Mouse (Mus musculus) embryonic facial prominence, embryonic 11.5 days (tissue): ENCODE measurements around the gene Tnrc6c. TPM values are rescaled to one million over a fixed set of nuclear protein-coding genes. Genes with fewer than 3 reads are reported as not detected.

ENCODE experiments used
- ATAC-seq: fragments of 200-750 bp; cut with Nextera tagmentation; replicated peaks from 2 replicates; pipeline ENCODE4 v1.8.0; 2017; ENCODE audit warnings: low read depth; ENCODE audit not compliant: insufficient number of reproducible peaks, low FRiP score, low TSS enrichment
- DNase-seq: peaks from one replicate; pipeline ENCODE4 v3.0.0-alpha.2; 2015; ENCODE audit warnings: low spot score
- H3K27ac ChIP-seq: fragments of 300-500 bp; sonication (generic); replicated peaks from 2 replicates; pipeline ENCODE4 v1.5.1; 2014; ENCODE audit warnings: mild to moderate bottlenecking, low read depth, low read length, control low read depth
- H3K27me3 ChIP-seq: fragments of 300-500 bp; sonication (generic); 2 replicates; pipeline ENCODE4 v1.6.1; 2014; ENCODE audit warnings: mild to moderate bottlenecking, low read length, moderate library complexity, mixed read lengths; ENCODE audit not compliant: control insufficient read depth, insufficient read depth
- H3K36me3 ChIP-seq: fragments of 300-500 bp; sonication (generic); replicated peaks from 2 replicates; pipeline ENCODE4 v1.6.1; 2014; ENCODE audit warnings: low read depth, mild to moderate bottlenecking, low read length, moderate library complexity, mixed read lengths; ENCODE audit not compliant: control insufficient read depth, insufficient read depth
- H3K4me1 ChIP-seq: fragments of 300-500 bp; sonication (generic); 2 replicates; pipeline ENCODE4 v1.6.1; 2014; ENCODE audit warnings: low read length, mixed read lengths; ENCODE audit not compliant: control insufficient read depth, insufficient read depth
- H3K4me2 ChIP-seq: fragments of 300-500 bp; sonication (generic); 2 replicates; pipeline ENCODE4 v1.6.1; 2014; ENCODE audit warnings: low read depth, mild to moderate bottlenecking, control low read depth, low read length, moderate library complexity
- H3K4me3 ChIP-seq: fragments of 300-500 bp; sonication (generic); 2 replicates; pipeline ENCODE4 v1.5.1; 2014; ENCODE audit warnings: low read depth, low read length, control low read depth
- H3K9ac ChIP-seq: fragments of 300-500 bp; sonication (generic); replicated peaks from 2 replicates; pipeline ENCODE4 v1.6.1; 2014; ENCODE audit warnings: mild to moderate bottlenecking, control low read depth, low read length
- H3K9me3 ChIP-seq: fragments of 300-500 bp; sonication (generic); replicated peaks from 2 replicates; pipeline ENCODE4 v1.6.1; 2016; ENCODE audit warnings: mild to moderate bottlenecking, low read length, inconsistent platforms, mixed read lengths; ENCODE audit not compliant: control insufficient read depth
- WGBS: fragments of 180-500 bp; shearing (Covaris S2); extraction: QIAGEN DNeasy Blood & Tissue Kit; methylation state at CpG from one replicate; pipeline ENCODE4 v1.1.7; 2014; 5-methylcytosine and 5-hydroxymethylcytosine counted together
- polyA plus RNA-seq: library from polyadenylated mRNA; unstranded; fragments of >200 nt; fragmentation: Nextera tagmentation; extraction: Ambion mirVana; gene quantifications from 2 replicates; pipeline ENCODE4 v1.2.1, GENCODE M21; 2014

The Tnrc6c gene
- polyA plus RNA-seq, 1 experiment from 2014 or later = 16.7 TPM

DNA sequence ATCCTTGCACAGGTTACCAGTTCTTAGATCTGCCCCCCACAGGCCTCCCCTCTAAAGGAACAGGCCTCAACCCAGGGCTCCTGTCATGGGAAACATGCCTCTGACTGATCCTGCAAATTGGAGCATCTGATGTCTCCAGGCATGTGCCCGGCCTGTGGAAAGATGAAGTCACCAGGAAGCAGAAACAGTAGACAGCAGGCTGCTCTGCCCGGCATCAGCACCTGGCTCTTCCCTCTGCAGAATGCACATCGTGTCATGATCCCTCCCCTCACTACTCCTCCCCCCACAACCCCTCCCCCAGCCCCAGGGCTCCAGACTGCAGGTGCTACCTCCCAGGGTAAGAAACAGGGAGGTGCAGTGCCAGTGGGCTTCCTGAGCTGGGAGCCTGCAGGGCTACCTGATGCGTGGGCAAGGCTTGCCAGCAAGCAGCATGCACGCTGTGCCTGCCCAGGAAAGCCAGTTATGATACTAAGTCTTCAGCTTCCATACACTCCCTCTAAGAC is 27.0 kb upstream of the Tnrc6c start:
- Histone ChIP-seq H3K4me3 (no peak overlapping the region), H3K4me1 (peaks cover 6% of the 10 kb centered on the region), H3K27ac (no peak overlapping the region), H3K27me3 (peaks cover 4% of the 10 kb centered on the region; the same call in 1 of the 2 replicates), H3K36me3 (no peaks in the 10 kb centered on the region), H3K4me2 (no peak overlapping the region), H3K9ac (no peak overlapping the region), H3K9me3 (no peaks in the 10 kb centered on the region)
- WGBS = 8% methylated on average over 5 of the region's 5 CpGs
- ATAC-seq = no peak
- DNase-seq = no peak

DNA sequence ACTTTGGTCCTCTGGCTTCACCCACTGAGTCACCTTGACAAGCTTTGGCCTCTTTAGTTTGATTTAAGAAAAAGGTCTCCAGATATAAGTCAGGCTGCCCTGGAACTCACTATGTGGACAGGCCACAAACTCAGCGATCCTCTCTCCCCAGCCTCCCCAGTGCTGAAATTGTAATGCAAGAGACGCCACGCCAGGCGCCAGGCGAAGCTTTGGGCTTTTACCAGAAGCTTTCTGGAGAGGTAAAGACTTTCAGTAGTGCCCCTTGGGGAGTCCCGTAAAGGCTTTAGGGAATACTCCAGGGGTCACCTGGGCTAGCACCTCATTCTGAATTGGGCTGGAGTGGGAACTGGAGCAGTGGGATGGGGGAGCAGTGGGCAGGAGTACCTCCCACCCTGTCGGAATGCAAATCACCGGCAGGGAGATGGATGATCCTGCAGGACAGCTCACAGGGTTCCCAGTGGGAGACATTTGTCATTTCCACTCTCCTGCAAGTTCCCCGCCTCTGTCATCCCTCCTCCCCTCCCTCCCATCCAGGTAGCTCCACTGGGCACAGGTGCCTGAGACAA is 26.3 kb upstream of the Tnrc6c start:
- peaks cover 6% of the 10 kb centered on the region for H3K4me1 ChIP-seq
- H3K9me3 ChIP-seq = no peaks in the 10 kb centered on the region
- 12% methylated on average over 9 of the region's 9 CpGs for WGBS
- H3K4me2 ChIP-seq = no peak overlapping the region; the same call in 1 of the 2 replicates
- H3K27ac ChIP-seq = 0 out of 2 replicates have a peak overlapping the region, but pooled peaks have one; percentile 22
- no peak overlapping the region for H3K4me3 ChIP-seq
- ATAC-seq = no peak
- peaks cover 4% of the 10 kb centered on the region; the same call in 1 of the 2 replicates for H3K27me3 ChIP-seq
- no peaks in the 10 kb centered on the region for H3K36me3 ChIP-seq
- H3K9ac ChIP-seq = peak overlapping the region; percentile 37
- no peak for DNase-seq

DNA sequence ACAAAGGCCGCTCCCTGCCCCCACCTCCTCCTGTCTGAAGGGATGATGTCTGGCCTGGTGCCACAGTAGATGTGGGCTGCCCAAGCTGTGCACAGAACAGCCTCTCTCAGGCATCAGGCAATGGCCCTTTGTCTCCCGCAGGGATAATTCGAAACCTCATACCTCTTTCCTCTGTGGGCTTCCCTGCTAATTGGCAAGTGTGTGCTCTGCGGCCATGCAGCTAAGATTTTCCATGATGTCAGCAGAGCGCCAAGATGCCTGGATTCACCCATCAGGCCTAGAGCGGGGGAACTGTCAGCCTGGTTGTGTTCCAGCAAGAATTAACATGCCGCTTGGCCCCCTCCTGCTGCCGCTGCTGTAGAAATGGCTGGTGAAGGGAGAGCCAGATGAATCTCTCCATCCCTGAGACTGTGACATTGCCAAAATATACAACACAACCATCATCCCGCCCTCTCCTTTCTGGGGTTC is 25.7 kb upstream of the Tnrc6c start:
- H3K9ac ChIP-seq = peak overlapping the region; percentile 37
- ATAC-seq (0 out of 2 replicates have a peak, but pooled peaks have one; percentile 70), DNase-seq (peak; percentile 79)
- 9% methylated on average over 9 of the region's 9 CpGs for WGBS
- 0 out of 2 replicates have a peak overlapping the region, but pooled peaks have one; percentile 22 for H3K27ac ChIP-seq
- peaks cover 4% of the 10 kb centered on the region; the same call in 1 of the 2 replicates for H3K27me3 ChIP-seq
- no peak overlapping the region; the same call in 1 of the 2 replicates for H3K4me2 ChIP-seq
- H3K4me1 ChIP-seq = peaks cover 6% of the 10 kb centered on the region
- no peak overlapping the region for H3K4me3 ChIP-seq
- no peaks in the 10 kb centered on the region for H3K36me3 ChIP-seq
- no peaks in the 10 kb centered on the region for H3K9me3 ChIP-seq

DNA sequence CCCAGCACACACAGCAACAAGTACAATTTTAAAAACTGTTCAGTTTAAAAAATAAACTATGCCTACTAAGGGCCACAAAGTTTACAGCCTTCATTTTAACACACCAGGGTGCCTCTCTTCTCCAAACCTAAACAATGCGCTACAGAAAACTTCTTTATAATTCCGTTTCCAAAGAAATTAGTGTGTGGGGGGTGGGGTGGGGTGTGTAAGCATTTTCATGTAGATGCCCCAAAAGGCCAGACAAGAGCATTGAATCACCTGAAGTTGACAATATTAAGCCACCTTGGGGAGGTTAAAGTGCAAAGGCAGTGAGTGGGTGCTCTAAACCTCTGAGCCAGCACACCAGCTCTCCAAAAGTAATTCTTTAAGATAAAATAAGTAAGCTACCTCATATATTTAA is 24.2 kb upstream of the Tnrc6c start:
- peaks cover 6% of the 10 kb centered on the region for H3K4me1 ChIP-seq
- no peak overlapping the region for H3K27ac ChIP-seq
- ATAC-seq (no peak), DNase-seq (no peak)
- H3K27me3 ChIP-seq = peaks cover 4% of the 10 kb centered on the region; the same call in 1 of the 2 replicates
- 83% methylated on average over 2 of the region's 2 CpGs for whole genome bisulfite sequencing
- no peak overlapping the region for H3K4me3 ChIP-seq
- no peak overlapping the region for H3K4me2 ChIP-seq
- no peaks in the 10 kb centered on the region for H3K36me3 ChIP-seq
- no peaks in the 10 kb centered on the region for H3K9me3 ChIP-seq
- no peak overlapping the region for H3K9ac ChIP-seq

DNA sequence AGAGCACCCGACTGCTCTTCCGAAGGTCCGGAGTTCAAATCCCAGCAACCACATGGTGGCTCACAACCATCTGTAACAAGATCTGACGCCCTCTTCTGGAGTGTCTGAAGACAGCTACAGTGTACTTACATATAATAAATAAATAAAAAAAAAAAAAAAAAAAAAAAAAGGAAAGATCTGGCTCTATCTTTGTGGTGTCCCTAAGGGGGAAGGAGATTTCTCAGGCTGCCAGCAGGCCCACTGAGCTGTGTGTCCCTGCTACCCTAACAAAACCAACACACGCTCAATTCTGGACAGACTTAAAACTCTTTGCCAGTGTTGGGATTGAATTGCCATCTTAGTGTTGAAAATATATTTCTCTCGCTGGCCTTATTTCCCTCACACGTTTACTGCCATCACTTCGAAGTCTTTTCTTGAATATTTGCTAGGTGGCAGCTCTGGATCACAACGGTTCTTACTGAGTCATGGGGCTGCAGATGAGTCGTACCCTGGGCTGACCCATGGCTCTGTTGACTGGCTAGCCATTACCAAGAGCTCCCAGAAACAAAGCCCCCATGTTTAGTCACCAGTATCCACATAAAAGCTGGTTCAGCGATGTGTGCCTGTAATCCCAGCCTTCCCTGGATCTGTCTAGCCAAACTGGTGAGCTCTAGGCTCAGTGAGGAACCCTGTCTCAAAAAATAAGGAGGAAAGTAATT is 23.1 kb upstream of the Tnrc6c start:
- Histone ChIP-seq H3K36me3 (no peaks in the 10 kb centered on the region), H3K4me1 (peaks cover 6% of the 10 kb centered on the region), H3K27me3 (peaks cover 4% of the 10 kb centered on the region; the same call in 1 of the 2 replicates), H3K9ac (no peak overlapping the region), H3K9me3 (no peaks in the 10 kb centered on the region), H3K4me3 (no peak overlapping the region), H3K27ac (no peak overlapping the region), H3K4me2 (no peak overlapping the region)
- no peak for DNase-seq
- no peak for ATAC-seq
- WGBS = 93% methylated on average over 10 of the region's 11 CpGs

DNA sequence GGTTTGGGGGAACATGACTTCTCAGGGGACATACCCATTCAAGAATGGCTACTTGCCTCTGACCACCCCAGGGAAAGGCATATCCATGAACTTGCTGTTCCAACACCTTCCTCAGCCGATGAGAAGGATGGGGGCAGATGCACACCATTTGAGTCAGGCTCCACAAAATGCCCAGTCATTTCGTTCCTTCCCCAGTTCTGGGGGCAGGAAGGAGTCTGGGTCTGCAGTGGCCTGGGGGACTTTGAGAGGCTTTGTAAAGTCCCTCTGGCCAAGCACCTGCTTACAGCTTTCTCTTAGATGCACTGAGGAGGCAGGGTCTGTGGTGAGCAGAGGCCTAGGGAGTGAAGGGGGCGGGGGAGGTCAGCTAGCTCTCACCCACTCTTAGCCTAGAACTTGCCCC is 20.8 kb upstream of the Tnrc6c start:
- Histone ChIP-seq H3K4me2 (no peak overlapping the region), H3K9ac (no peak overlapping the region), H3K9me3 (no peaks in the 10 kb centered on the region), H3K36me3 (no peaks in the 10 kb centered on the region), H3K27ac (no peak overlapping the region), H3K4me1 (peaks cover 4% of the 10 kb centered on the region), H3K4me3 (no peak overlapping the region), H3K27me3 (no peaks in the 10 kb centered on the region)
- ATAC-seq (no peak), DNase-seq (no peak)
- 74% methylated on average over 3 of the region's 3 CpGs for WGBS

DNA sequence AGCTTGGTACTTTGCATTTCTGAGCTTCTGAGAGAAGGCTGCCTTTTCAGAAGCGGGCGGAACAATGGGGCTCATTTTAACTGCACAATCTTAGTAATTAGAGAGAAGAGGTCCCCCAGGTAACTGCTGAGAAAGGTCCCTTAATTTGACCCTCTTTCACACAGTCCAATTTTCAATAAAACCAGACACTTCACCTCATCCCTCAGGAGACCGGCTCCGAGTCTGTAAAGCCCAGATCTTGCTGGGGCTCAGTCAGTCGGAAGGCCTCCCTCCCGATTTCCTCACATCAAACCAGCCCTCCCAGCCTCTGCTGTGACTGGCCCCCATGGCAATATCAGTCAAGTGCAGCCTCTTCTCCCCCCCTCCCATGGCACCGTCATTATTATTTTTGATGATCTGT is 15.7 kb upstream of the Tnrc6c start:
- Histone ChIP-seq H3K27me3 (no peaks in the 10 kb centered on the region), H3K27ac (no peak overlapping the region), H3K36me3 (no peaks in the 10 kb centered on the region), H3K9ac (no peak overlapping the region), H3K4me1 (no peaks in the 10 kb centered on the region), H3K9me3 (no peaks in the 10 kb centered on the region), H3K4me3 (no peak overlapping the region), H3K4me2 (no peak overlapping the region)
- DNase-seq (no peak), ATAC-seq (no peak)
- WGBS = 40% methylated on average over 7 of the region's 7 CpGs

DNA sequence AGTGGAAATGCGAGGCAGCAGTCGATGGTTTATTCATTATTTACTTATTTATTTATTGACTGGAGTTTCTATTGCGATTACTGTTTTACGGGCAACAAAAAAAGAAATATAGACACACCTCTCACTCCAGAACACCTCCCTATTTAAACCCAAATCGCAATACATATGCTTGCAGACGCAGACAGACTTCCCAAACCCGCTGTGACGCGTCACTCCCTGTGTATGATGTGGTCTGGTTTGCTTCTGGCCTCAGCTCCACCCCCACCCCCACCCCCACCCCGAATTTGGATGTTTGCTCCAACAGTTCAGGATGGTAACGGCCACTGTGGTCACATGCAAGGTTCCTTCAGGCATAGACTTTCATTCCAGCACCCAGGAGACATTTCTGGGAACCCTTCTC is 15.3 kb upstream of the Tnrc6c start:
- Histone ChIP-seq H3K9me3 (no peaks in the 10 kb centered on the region), H3K4me1 (no peaks in the 10 kb centered on the region), H3K27ac (no peak overlapping the region), H3K9ac (no peak overlapping the region), H3K27me3 (no peaks in the 10 kb centered on the region), H3K36me3 (no peaks in the 10 kb centered on the region), H3K4me3 (no peak overlapping the region), H3K4me2 (no peak overlapping the region)
- ATAC-seq = no peak
- DNase-seq = no peak
- WGBS = 68% methylated on average over 11 of the region's 11 CpGs
